Mouse (Mus musculus) liver (tissue): Measurements from ENCODE around the gene Trp53tg5.

Experiments
- DNase-seq: peaks from one replicate; pipeline ENCODE4 v3.0.0-alpha.2; 2020; ENCODE audit warnings: mixed read lengths

Gene Trp53tg5

DNA sequence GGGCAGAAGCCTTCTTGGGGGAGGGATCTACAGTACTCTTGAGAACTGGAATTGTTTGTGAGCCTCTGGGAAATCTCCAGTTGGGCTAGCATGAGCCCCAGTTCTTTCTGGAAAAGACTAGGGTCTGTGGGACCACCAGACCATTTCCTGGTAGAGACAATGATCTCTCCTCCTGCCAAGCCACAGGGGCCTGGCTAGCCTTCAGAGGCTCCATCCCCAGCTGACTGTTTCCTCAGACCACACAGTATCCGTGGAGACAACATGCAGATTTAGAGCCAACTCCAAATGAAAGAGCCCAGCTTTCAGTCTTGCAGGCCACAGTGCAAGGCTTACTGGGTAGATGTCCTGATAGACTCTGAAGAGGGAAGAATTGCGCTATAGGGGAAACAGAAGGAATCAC is 20.6 kb upstream of the Trp53tg5 start:
- DNase-seq = no peak

DNA sequence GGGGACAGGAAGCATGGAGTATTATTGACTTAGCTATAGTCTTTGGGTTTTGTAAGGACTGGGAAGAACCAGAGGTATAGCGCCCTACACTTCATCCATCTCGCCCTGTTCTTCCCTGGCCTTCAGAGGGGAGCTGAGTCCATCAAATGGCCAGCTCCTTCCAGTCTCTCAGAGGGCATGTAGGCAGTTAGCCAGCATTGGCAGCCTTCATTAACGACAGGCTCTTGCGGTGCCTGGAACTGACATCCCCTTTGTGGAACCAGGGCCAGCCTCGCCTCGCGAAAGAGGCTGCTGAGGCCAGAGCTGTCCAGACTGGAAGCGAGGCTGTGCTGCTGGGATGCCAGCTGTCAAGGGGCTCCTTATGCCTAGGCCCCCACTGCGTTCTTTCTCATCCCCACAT is 14.3 kb upstream of the Trp53tg5 start:
- DNase-seq = no peak

DNA sequence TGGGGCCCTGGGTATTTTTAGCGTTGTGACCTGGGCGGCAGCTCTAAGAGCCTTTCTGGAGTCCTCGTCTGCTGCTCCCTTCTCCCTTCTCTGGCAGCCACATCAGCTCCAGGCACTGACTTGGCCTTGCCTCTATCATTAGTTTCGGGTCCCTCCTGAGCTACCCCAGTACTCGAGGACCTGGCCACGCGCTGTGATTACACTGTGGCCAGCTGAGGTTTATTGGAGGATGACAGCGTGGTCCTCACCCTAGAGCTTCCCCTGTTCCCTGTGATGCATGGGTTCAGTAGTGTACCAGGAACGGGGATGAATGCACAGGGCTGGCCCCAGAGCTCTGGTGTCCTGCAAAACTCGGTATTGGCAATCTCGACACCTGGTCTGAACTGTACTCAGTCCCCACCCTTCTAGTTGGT is 13.6 kb upstream of the Trp53tg5 start:
- no peak for DNase-seq

DNA sequence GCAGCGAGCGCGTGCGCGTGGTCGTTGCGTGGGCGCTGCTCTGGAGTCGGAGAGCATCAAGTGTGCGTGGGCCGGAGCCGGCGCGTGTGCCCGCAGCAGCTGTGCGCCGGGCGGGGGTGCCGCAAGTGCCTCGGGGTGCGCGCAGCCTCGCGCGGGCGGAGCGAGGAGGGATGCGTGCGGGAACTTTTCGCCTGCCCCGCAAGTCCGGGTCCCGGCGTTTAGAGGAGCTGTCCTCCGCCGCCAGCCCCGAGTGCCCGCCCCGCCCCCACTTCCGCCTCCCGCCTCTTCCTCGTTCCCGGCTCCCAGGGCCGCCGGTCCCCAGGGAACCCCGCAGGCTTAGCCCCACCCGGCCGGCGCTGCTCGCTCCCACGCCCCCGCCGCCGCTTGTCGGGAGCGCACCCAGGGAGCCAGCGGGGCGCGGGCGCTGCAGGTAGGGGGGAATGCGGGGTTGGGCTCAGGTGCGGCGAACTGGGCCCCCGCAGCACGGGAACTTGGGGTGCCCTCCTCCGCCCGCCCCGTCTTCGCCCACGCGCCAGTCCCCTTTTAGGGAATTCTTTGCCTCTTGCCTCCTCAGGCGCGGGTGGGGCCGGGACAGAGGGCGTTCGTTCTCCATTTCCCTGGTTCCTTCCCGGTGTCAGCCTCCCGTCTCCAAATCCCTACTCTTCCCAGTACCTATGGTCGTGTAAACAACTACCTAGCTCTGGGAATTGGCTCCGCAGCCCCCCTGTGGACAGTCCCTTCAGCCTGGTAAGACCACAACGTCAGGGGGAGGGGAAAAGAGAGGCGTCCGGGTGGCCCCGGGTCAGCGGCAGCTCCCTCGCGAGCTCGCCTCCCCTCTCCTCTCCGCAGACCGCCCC is 13.0 kb upstream of the Trp53tg5 start:
- peak; percentile 41 for DNase-seq

DNA sequence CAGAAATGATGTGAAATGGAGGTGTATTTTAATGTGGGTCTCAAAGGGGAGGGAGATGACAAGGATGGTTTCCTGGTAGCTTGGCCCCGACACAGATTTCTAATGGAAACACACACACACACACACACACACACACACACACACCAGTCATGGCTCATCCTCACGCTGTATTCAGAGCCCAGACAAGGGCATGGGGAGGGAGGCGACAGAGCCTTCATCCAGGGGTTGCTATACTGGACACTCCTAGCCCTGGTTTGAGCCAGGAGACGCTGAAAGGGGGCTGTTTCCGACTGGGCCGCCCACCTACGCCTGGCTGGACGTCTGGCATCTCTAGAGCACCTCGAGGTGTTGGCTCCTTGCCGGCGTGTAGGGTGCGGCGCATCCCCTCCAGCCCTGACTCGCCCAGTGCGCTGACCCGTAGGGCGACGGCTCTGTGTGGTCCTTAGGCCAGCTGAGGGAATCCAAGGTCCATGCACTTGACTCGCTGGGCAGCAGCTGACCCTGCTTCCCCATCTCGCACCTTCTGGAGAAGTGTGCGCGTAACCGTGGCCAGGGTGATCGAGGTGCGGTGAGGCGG is 12.2 kb upstream of the Trp53tg5 start, which contains the start of gene Dbndd2:
TSS of gene Dbndd2 (plus strand) at position 426 of the 577 bp plus-strand sequence.
- no peak for DNase-seq

DNA sequence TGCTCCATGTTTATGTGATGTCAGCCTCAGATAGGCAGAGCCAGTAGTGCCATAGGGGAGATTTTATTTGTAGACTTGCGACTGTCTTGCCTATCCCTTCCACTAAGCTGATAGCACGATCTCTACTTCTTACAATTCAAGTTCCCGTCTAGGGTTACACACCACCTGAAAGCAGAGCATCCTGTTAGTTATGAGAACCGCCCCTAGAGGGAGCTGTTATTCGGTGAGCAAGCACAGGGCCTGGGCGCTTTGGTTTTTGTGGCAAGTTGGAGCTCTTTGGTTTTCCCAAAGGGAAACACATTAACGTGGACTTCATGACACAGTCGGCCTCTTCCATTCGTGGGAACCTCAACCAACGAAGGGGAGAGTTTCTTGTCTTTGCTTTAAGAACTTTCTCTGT is 3.3 kb downstream of the Trp53tg5 start:
- DNase-seq = peak; percentile 55

DNA sequence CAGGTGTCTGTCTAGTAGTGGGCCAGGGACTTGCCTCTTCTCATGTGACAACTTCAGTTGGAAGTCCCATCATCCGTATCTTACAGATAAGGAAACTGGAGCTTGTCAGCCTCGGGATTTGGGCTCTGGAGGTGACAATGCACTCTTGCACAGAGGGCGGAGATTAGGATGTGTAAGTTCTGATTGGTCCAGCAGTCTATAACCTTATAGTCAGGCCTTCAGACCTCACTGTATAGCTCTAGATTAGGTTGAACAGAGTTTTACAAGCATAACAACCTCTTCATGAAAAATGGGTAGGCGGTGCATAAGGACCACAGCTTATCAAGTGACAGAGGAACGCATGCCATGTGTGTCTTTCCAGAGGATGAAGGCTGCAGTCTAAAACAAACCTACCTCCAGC is 6.7 kb downstream of the Trp53tg5 start:
- DNase-seq = no peak

DNA sequence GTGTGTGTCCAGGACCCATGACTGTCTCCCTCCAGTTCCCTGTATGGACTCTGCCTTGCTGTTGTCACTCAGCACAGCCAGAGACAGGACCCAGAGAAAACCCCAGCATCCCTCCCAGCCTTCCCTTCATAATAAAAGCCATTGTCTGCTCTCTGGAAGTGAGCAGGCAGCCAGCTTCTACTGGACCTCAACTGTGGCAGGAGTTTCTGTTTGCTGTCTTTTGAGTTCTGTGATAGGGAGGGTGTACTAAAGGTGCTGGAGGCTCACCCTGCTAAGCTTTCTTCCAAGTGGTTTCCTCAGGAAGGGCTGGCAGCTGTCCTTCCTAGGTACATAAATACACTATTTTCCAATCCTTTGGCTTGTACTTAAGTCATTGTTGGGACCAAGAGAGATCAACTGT is 8.4 kb downstream of the Trp53tg5 start:
- DNase-seq = no peak

DNA sequence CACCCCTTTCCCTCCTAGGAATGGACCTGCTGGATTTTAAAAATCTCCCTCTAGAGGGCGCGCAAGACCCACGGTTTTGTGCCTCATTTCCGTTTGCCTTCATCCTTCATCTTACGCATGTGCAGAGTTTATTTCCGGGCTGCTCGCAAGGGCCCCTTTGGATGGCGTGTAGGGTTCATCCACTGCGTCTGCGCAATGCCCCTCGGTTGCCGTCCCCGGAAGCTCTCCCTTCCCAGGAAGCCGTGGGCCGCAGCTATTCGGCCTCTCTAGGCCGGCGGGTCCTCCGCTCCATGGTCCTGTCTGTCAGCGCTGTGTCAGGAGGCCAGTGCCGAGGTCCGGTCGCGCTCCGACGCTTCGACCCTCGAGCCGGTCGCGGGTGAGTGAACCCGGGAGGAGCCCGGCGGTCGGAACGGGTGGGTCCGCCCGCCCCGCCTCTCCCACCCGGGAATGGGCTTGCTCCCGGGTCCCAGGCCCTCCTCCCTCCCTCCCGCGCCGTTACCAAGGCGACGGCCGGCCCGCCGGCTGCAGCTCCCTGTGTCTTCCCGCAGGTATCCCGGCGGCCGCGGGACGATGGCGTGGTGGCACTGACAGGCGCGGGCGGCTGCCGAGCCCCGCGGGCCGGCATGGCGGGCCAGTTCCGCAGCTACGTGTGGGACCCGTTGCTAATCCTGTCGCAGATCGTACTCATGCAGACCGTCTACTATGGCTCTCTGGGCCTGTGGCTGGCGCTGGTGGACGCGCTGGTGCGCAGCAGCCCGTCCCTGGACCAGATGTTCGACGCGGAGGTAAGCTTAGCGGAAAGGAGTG is 12.6 kb downstream of the Trp53tg5 start, which contains the start of gene Gm20458:
TSS of gene Gm20458 (plus strand) at position 223 of the 807 bp plus-strand sequence.
- peak; percentile 94 for DNase-seq

DNA sequence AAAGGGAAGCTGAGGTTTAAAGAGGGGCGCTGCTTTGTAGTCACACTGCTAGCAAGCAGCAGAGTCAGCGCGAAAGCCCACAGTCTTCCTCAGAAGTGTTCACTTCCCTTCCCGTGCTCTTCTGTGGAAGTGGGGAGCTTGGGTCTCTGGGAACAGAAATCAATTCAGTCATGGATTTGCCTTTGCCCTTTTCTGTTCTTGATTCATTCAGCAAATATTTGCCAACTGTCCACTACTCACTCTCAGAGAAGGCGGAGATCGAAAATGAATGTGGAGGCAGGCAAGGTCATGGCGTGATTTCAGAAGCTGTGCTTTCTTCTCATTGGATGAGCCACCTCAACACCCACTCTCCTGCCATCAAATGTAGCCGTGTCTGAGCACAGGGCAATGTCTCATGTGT is 15.0 kb downstream of the Trp53tg5 start:
- DNase-seq = peak; percentile 35

DNA sequence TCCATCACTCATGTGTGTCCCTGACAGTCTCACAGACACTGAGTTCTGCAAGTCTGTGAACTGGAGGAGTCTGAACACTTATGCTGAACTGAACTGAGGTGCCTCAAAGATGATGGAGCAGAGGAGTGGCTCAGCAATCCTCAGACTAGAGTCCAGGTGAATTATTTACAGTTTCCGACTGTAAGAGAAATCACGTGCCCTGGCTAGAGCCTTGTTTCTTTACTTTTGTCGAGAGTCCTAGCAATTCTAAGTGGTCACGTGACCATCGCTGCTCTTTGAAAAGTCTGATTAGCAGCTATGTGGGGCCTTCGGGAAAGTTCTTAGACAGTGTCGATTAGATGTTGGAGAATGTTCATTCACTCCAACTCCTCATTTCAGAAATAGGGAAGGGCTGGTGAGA is 15.6 kb downstream of the Trp53tg5 start:
- no peak for DNase-seq

DNA sequence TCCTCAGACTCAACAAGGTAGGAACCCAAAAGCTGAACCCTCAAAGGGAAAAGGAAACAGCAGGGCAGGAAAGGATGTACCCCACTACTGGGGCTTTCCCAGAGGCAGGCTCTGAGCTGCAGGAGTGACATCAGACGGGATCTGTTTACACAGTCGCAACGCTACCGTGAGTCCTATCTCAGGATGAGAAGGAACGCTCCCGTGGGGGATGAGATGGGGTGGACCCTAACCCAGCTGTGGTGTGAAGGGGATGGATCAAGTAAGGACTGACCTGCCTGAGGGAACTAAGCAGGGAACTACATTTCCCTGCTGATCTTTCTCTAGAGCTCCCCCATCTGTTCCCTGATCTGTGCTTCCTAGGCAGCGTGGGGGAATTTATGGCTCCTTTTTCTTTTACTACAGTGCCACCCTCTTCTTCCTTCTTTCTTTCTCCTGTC is 16.6 kb downstream of the Trp53tg5 start, which contains the start of gene Sys1:
TSS of gene Sys1 (plus strand) at position 101 of the 437 bp plus-strand sequence.
- no peak for DNase-seq

DNA sequence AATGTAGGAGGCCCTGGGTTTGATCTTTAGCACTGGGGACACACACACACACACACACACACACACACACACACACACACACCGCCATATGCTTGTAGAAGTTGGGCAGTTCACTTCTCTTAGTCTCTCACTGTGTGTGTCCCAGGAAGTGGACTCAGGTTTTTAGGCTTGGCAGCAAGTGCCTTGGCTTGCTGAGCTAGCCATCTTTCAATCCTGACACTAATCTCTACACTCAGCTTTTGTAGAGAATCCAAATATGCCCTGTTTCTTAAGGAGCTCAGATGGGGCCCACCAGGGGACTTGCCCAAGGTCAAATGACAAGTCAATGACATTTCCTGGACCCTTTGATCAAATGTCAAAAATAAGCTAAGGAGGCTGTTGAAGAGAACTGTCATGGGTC is 17.1 kb downstream of the Trp53tg5 start:
- DNase-seq = no peak

DNA sequence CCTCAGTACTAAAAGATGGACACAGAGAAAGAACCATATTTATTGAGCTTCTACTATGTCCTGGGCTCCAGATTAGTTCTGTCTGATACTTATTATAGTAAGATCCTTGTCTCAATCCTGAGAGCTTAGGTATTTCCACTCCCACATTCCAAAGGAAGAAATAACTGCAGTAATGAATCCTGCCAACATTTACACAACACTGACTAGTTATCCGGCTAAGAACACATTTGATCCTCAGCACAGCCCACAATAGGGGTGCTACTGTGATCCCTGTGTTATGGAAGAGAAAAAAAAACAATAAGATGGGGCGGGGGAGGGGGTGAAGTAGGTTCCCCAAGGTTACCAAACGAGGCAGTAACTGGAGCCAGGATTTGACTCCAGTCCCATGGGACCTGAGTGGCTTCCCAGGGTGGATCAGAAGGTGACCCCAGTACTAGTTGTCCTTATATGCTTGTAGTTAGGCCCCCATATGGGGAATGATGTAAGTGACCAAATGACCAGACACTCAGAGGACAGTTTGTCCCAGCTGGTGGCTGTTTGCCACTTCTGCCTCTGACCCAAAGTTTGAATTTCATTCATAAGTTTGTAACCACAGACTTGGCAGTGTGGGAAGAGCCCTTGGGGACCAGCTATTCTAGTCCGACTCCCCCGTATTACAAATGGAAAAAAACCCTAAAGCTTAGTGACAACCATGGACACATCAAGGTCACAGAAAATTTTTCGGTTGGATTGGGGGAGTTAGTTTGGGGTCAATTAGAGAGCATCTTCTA is 17.9 kb downstream of the Trp53tg5 start:
- no peak for DNase-seq

DNA sequence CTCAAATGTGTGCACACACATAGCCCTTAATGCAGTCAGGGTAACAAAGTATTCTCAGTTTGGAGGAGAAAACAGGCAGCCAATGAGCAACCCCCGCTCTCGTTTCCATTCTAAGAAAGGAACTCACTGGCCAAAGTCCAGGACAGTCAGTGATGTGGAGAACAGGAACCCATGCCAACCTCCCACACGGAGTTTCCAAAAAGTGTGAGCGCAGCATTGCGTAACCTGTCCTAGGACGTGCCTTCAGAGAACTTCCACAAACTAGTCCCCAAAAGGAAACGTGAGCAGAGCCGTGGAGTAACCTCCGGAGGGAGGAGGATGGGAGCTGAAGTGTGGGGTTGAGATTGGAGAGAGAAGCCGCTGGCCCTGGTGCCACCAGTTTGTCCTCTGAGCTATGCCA is 18.7 kb downstream of the Trp53tg5 start:
- peak; percentile 16 for DNase-seq

DNA sequence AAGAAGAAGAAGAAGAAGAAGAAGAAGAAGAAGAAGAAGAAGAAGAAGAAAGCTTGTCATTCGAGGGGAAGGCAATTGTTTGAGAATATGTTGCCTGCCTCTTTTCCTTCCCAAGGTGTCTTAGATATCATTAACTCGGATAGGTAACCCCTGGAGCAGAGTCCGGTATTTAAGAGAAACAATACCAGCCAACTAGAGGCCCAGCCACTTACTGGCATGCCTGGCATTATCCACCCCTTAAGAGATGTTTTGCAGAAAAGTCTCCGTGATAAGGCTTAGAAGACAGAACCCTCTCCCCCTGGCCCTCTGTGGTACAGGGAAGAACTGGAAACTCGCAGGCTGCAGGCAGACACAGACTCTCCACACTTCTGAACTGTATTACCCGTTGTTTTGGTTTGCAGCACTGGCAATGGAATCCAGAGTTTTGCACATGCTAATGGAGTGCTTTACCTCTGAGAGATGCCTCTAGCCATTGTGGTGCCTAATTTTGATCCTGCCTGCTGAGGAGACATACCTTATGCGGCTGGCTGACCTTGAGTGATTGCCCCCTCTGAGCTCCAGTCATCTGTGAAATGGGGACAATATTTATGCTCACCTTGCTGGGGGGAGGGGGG is 19.5 kb downstream of the Trp53tg5 start:
- DNase-seq = no peak

DNA sequence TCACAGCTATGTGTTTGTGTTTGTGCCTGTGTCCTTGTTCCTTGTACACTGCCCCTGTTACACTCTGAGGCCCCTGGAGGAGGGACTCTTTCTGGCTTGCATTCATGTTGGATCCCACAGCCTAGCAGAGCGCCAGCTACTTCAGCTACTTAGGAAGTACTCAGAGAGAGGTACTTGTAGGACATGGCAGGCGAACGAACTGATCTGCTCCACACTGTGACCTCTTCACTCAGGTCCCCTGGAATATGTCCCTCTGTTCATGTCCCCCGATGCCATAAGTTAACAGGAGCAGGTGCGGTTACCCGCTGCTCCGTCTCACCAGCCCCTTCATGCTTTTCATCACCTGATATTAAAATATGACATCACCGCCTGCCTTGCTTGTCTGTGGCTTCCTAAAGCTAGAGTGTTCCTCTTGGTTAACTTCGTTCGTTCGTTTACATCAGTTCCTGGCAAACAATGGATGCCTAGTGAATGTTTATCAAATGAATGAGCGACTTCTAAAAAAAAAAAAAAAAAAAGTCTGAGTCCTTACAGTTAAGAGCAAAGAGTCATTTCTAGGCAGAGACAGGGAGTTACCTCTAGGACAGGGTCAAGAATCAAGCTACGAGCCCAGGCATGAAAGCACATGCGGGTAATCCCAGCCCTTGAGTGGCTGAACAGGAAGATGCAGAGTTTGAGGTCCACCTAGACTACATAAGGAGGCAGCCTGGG is 20.3 kb downstream of the Trp53tg5 start:
- no peak for DNase-seq

DNA sequence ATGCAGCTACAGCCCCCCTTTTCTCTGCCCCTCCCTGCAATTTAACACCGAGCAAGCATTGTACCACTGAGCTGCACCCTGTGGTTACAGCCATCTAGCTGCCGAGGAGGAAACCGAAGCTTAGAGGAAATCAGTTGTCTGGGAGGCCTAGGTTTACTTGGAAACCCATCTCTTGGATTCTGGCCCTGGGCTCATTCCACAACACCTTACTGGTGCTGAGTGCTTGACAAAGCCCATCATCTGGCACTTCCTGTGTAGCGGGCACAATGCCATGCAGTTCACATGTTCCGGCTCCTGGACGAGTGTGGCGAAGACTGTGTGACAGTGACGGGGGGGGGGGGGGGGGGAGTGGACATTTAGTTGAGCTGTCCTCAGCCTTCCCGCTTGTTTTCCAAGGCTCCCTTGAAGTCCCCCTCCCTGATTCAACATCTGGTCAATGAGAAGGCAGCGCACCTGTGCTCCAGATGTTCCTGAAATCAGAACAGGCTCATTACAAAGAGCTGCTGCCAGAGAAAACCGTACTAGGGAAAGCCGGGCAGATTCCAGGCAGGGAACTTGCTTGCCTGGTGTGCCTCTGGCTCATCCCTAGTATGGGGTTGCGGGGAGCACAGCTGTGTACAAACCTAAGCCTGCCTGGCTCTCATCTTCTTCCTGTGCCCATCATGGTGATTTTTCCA is 21.4 kb downstream of the Trp53tg5 start:
- no peak for DNase-seq

DNA sequence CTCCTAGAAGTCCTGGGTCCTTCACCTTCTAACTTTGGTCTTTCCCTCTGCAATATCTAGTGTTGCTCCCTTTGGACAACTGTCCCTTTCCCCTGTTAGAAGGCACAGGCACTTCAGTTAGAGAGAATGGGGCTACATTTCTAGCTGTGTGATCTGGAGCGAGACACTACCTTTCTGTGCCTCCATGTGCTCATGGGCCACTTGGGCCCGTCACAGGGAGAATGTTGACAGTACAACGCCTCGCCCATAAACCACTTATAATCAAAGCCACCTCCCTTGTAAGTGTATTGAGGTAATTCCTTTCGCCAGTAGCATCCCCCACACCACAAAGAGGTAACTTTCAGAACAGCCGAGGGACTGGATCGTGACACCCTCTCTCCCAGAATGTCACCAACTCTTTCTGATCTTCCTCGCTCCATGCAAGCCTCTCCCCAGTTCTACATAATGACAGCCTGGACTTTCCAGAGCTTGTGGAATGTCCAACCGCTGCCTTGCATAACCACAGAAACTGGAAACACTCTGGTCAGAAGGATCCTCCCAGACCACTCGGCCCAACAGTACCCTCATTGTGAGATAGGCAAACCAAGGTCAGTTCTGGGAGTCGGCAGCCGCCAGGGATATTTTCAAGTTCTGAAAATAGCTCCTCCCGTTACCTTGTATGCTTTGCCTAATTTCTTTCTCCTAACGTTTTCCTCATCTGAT is 24.0 kb downstream of the Trp53tg5 start:
- no peak for DNase-seq

DNA sequence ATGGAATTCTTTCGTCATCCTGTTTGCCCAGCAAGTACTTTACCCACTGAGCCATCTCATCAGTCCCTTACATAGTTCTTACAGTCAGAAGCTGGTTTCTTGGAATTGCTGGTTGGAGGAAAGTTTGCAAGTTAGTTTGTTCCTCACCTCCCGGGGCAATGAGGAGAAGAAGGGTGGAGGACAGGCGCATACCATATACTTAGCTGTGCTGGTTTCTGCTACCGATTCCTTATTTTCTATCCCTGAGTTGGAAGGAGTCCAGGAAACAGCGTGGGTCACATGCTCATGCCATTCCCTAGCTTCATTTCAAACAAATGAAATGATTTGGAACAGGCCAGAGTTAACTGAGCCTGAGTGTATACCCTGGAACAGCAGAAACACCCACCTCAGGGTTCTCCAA is 24.6 kb downstream of the Trp53tg5 start:
- no peak for DNase-seq
